In genomic region chr9:16310305-16310704, GRCm38 (mm10) we compare ENCODE assay signal across 29 mouse cellular contexts.
DNase-seq lines count a peak whose midpoint lies in the region; ATAC-seq lines count a peak whose summit lies in the region.
"Had no signal": no experiment of that assay in that cellular context is flagged by ENCODE, and none has a peak within 500 bp of the region (broad histone marks: within the 10 kb centered on the region; RNA-seq: fewer than 3 reads in every experiment).

No protein-coding gene starts in this region.

- peaks cover 49% of the 10 kb centered on the region for H3K4me1 ChIP-seq in hindbrain, embryonic 13.5 days (replicated peaks)
- peaks cover 25% of the 10 kb centered on the region for H3K4me1 ChIP-seq in hindbrain, embryonic 10.5 days (replicated peaks)
- peaks cover 19% of the 10 kb centered on the region for H3K4me1 ChIP-seq in neural tube, embryonic 14.5 days (ENCODE audit: control insufficient read depth, insufficient read depth, low read length)
- H3K4me1 ChIP-seq: embryonic facial prominence, embryonic 12.5 days; liver, embryonic 12.5 days had no signal

- H3K4me3 ChIP-seq in hindbrain, embryonic 13.5 days: no peak overlapping the region
- no peak overlapping the region for H3K4me3 ChIP-seq in hindbrain, embryonic 10.5 days
- no peak overlapping the region for H3K4me3 ChIP-seq in neural tube, embryonic 14.5 days (ENCODE audit: low read depth, low read length)
- H3K4me3 ChIP-seq in macrophage (ENCODE audit: inconsistent target): no peak overlapping the region
- H3K4me3 ChIP-seq: embryonic facial prominence, embryonic 12.5 days; heart, embryonic 10.5 days; heart, embryonic 15.5 days; intestine, embryonic 15.5 days; layer of hippocampus, adult 2 months; liver, embryonic 12.5 days; neural tube, embryonic 12.5 days had no signal

- H3K27me3 ChIP-seq in hindbrain, embryonic 13.5 days: no peaks in the 10 kb centered on the region
- no peaks in the 10 kb centered on the region for H3K27me3 ChIP-seq in hindbrain, embryonic 10.5 days (ENCODE audit: insufficient read depth, poor library complexity, severe bottlenecking)
- no peaks in the 10 kb centered on the region for H3K27me3 ChIP-seq in neural tube, embryonic 14.5 days (ENCODE audit: control insufficient read depth, insufficient read depth, low read length)
- H3K27me3 ChIP-seq: embryonic facial prominence, embryonic 12.5 days; heart, embryonic 15.5 days; intestine, embryonic 15.5 days; liver, embryonic 12.5 days; neural tube, embryonic 12.5 days had no signal

- DNase-seq in hindbrain, embryonic 10.5 days (ENCODE audit: low spot score): no peak
- no peak for DNase-seq in neural tube, embryonic 10.5 days (ENCODE audit: extremely low spot score, low spot score)
- DNase-seq in adrenal gland, postnatal 14 days: no peak
- DNase-seq in gastrocnemius, adult 8-10 months (ENCODE audit: low spot score in 2 of 2): no peak
- DNase-seq: adrenal gland, adult 8-10 months; cerebellum, adult 11-12 months; cerebellum, adult 9-11 months; embryo, embryonic 11 days; gastrocnemius, postnatal 14 days; heart, adult 11 months; kidney, adult 2 months; kidney, postnatal 36 days; liver, postnatal 0 days; lung, postnatal 4 days; right cerebral cortex, postnatal 25 days; thymus, postnatal 14 days had no signal

- WGBS in hindbrain, embryonic 13.5 days: 66% methylated on average over 4 of the region's 4 CpGs
- 83% methylated on average over 4 of the region's 4 CpGs for WGBS in hindbrain, embryonic 10.5 days
- 57% methylated on average over 4 of the region's 4 CpGs for WGBS in neural tube, embryonic 14.5 days
- 70% methylated on average over 4 of the region's 4 CpGs for WGBS in macrophage (ENCODE audit: missing documents)

- H3K9ac ChIP-seq in hindbrain, embryonic 13.5 days: no peak overlapping the region
- no peak overlapping the region for H3K9ac ChIP-seq in neural tube, embryonic 14.5 days (replicated peaks; ENCODE audit: low read depth, low read length)
- H3K9ac ChIP-seq: embryonic facial prominence, embryonic 12.5 days; heart, embryonic 15.5 days; intestine, embryonic 15.5 days; liver, embryonic 12.5 days; liver, postnatal 0 days; neural tube, embryonic 12.5 days had no signal

- H3K36me3 ChIP-seq in hindbrain, embryonic 13.5 days: no peaks in the 10 kb centered on the region
- H3K36me3 ChIP-seq in hindbrain, embryonic 10.5 days: no peaks in the 10 kb centered on the region
- H3K36me3 ChIP-seq in neural tube, embryonic 14.5 days (ENCODE audit: control insufficient read depth, insufficient read depth, low read length): no peaks in the 10 kb centered on the region
- H3K36me3 ChIP-seq in macrophage (ENCODE audit: inconsistent target): no peaks in the 10 kb centered on the region
- H3K36me3 ChIP-seq: embryonic facial prominence, embryonic 12.5 days; G1E; heart, embryonic 10.5 days; heart, embryonic 15.5 days; intestine, embryonic 15.5 days; liver, embryonic 12.5 days; neural tube, embryonic 12.5 days had no signal

- no peak overlapping the region for H3K4me2 ChIP-seq in hindbrain, embryonic 13.5 days
- no peak overlapping the region for H3K4me2 ChIP-seq in neural tube, embryonic 14.5 days (ENCODE audit: low read depth, low read length)
- H3K4me2 ChIP-seq: embryonic facial prominence, embryonic 12.5 days; heart, embryonic 15.5 days; intestine, embryonic 15.5 days; liver, embryonic 12.5 days; neural tube, embryonic 12.5 days had no signal

- H3K9me3 ChIP-seq in hindbrain, embryonic 13.5 days: no peaks in the 10 kb centered on the region
- H3K9me3 ChIP-seq in hindbrain, embryonic 10.5 days: no peaks in the 10 kb centered on the region
- H3K9me3 ChIP-seq in neural tube, embryonic 14.5 days (ENCODE audit: control insufficient read depth, low read length): no peaks in the 10 kb centered on the region
- H3K9me3 ChIP-seq: embryonic facial prominence, embryonic 12.5 days; G1E; heart, embryonic 10.5 days; heart, embryonic 15.5 days; intestine, embryonic 15.5 days; liver, embryonic 12.5 days; neural tube, embryonic 12.5 days had no signal

- peak overlapping the region; percentile 53 for H3K27ac ChIP-seq in hindbrain, embryonic 13.5 days
- no peak overlapping the region for H3K27ac ChIP-seq in hindbrain, embryonic 10.5 days
- no peak overlapping the region for H3K27ac ChIP-seq in neural tube, embryonic 14.5 days (ENCODE audit: low read depth, low read length)
- peak overlapping the region; percentile 100 for H3K27ac ChIP-seq in macrophage
- H3K27ac ChIP-seq: embryonic facial prominence, embryonic 12.5 days; heart, embryonic 10.5 days; heart, embryonic 15.5 days; intestine, embryonic 15.5 days; layer of hippocampus, adult 2 months; liver, embryonic 12.5 days; neural tube, embryonic 12.5 days had no signal

- no peak for ATAC-seq in hindbrain, embryonic 13.5 days (ENCODE audit: low FRiP score)
- ATAC-seq in neural tube, embryonic 14.5 days (ENCODE audit: low read depth): peak; percentile 36; the same call in 1 of the 2 replicates
- ATAC-seq: hindbrain, embryonic 16.5 days; intestine, embryonic 15.5 days; liver, embryonic 12.5 days; liver, postnatal 0 days; lung, postnatal 0 days had no signal

- no peaks in the 10 kb centered on the region for H3K79me2 ChIP-seq in macrophage (ENCODE audit: inconsistent target)

Comparison
In these comparisons a context has a peak if more than half of its experiments do, and no peak if none do; other contexts are left out.
1. H3K27ac ChIP-seq: peak in hindbrain, embryonic 13.5 days (single experiment) and macrophage (single experiment); none in hindbrain, embryonic 10.5 days (single experiment) and neural tube, embryonic 14.5 days (single experiment).